Mouse (Mus musculus): ENCODE measurements around the gene Rusc2. TPM values are rescaled to one million over a fixed set of nuclear protein-coding genes. Genes with fewer than 3 reads are reported as not detected.
A peak's percentile ranks its signal among the peaks of the same experiment; 100 is the strongest.

Gene Rusc2
- 151 and 189 TPM in 2 replicates for total RNA-seq (2014; rRNA removed)
- polyA plus RNA-seq (2015; fragmentation: Nextera tagmentation; extraction: Ambion mirVana): 51.3 and 63.8 TPM in 2 replicates

GRCm38 (mm10) chr4:43381408-43382154 is at the start of gene Rusc2:
Gene Rusc2, plus strand, starts transcription at chr4:43381979.
- peak within 1 kb of the TSS; percentile 94 for H3K4me2 ChIP-seq (ENCODE audit: low read depth, low read length)
- WGBS: under 1% methylated on average over 62 of the region's 63 CpGs
- H3K27me3 ChIP-seq (ENCODE audit: insufficient read depth, low read length): no peaks in the 10 kb centered on the region
- H3K4me3 ChIP-seq (ENCODE audit: low read length): peak within 1 kb of the TSS; percentile 70
- peak; percentile 96 for ATAC-seq
- H3K36me3 ChIP-seq (ENCODE audit: insufficient read depth, low read length): no peaks in the 10 kb centered on the region
- peak within 1 kb of the TSS; percentile 85 for H3K27ac ChIP-seq
- DNase-seq (ENCODE audit: low spot score): peak; percentile 98
- H3K4me1 ChIP-seq (ENCODE audit: insufficient read depth, low read length): peaks cover 11% of the 10 kb centered on the region; the same call in 1 of the 2 replicates
- no peaks in the 10 kb centered on the region for H3K9me3 ChIP-seq (ENCODE audit: low read length)
- H3K9ac ChIP-seq (replicated peaks; ENCODE audit: low read length): peak within 1 kb of the TSS; percentile 78
- peak; percentile 42; the same call in 1 of the 2 replicates for TF ChIP-seq CTCF (IDR thresholded peaks at IDR 0.05; ENCODE audit: low read depth)

GRCm38 (mm10) chr4:43334771-43335170 is 47.0 kb upstream of the Rusc2 start:
- no peak for DNase-seq (ENCODE audit: low spot score)
- WGBS: 49% methylated on average over 2 of the region's 2 CpGs
- ATAC-seq: no peak

GRCm38 (mm10) chr4:43336176-43336575 is 45.6 kb upstream of the Rusc2 start:
- ATAC-seq: no peak
- Histone ChIP-seq H3K4me1 (ENCODE audit: insufficient read depth, low read length) (no peaks in the 10 kb centered on the region), H3K9ac (replicated peaks; ENCODE audit: low read length) (no peak overlapping the region), H3K27ac (no peak overlapping the region), H3K9me3 (ENCODE audit: low read length) (no peaks in the 10 kb centered on the region), H3K36me3 (ENCODE audit: insufficient read depth, low read length) (no peaks in the 10 kb centered on the region), H3K4me3 (ENCODE audit: low read length) (no peak overlapping the region), H3K4me2 (ENCODE audit: low read depth, low read length) (no peak overlapping the region), H3K27me3 (ENCODE audit: insufficient read depth, low read length) (no peaks in the 10 kb centered on the region)
- no peak for TF ChIP-seq CTCF (IDR thresholded peaks at IDR 0.05; ENCODE audit: low read depth)
- no peak for DNase-seq (ENCODE audit: low spot score)

More at GRCm38 (mm10) chr4:43334771-43335170, 47.0 kb upstream of the Rusc2 start:
- Histone ChIP-seq H3K27ac (no peak overlapping the region), H3K27me3 (ENCODE audit: insufficient read depth, low read length) (no peaks in the 10 kb centered on the region), H3K9ac (replicated peaks; ENCODE audit: low read length) (no peak overlapping the region), H3K4me3 (ENCODE audit: low read length) (no peak overlapping the region), H3K9me3 (ENCODE audit: low read length) (no peaks in the 10 kb centered on the region), H3K4me2 (ENCODE audit: low read depth, low read length) (no peak overlapping the region), H3K36me3 (ENCODE audit: insufficient read depth, low read length) (no peaks in the 10 kb centered on the region), H3K4me1 (ENCODE audit: insufficient read depth, low read length) (no peaks in the 10 kb centered on the region)
- TF ChIP-seq CTCF (IDR thresholded peaks at IDR 0.05; ENCODE audit: low read depth): no peak

- no peak overlapping the region for H3K4me3 ChIP-seq (ENCODE audit: low read length)
- WGBS: 80% methylated on average over 4 of the region's 4 CpGs
- no peaks in the 10 kb centered on the region for H3K27me3 ChIP-seq (ENCODE audit: insufficient read depth, low read length)
- no peak overlapping the region for H3K9ac ChIP-seq (replicated peaks; ENCODE audit: low read length)
- H3K9me3 ChIP-seq (ENCODE audit: low read length): no peaks in the 10 kb centered on the region
- no peak for DNase-seq (ENCODE audit: low spot score)
- no peaks in the 10 kb centered on the region for H3K36me3 ChIP-seq (ENCODE audit: insufficient read depth, low read length)
- no peaks in the 10 kb centered on the region for H3K4me1 ChIP-seq (ENCODE audit: insufficient read depth, low read length)
- no peak overlapping the region for H3K27ac ChIP-seq
- ATAC-seq: no peak
- H3K4me2 ChIP-seq (ENCODE audit: low read depth, low read length): no peak overlapping the region
- no peak for TF ChIP-seq CTCF (IDR thresholded peaks at IDR 0.05; ENCODE audit: low read depth)
Measured at GRCm38 (mm10) chr4:43340096-43340804, 41.5 kb upstream of the Rusc2 start.

GRCm38 (mm10) chr4:43341276-43341891 is 40.4 kb upstream of the Rusc2 start:
- peak; percentile 36; the same call in 1 of the 2 replicates for TF ChIP-seq CTCF (IDR thresholded peaks at IDR 0.05; ENCODE audit: low read depth)
- WGBS: 42% methylated on average over 7 of the region's 7 CpGs
- DNase-seq (ENCODE audit: low spot score) (no peak), ATAC-seq (no peak)
- Histone ChIP-seq H3K4me3 (ENCODE audit: low read length) (no peak overlapping the region), H3K36me3 (ENCODE audit: insufficient read depth, low read length) (no peaks in the 10 kb centered on the region), H3K27ac (no peak overlapping the region), H3K27me3 (ENCODE audit: insufficient read depth, low read length) (no peaks in the 10 kb centered on the region), H3K4me1 (ENCODE audit: insufficient read depth, low read length) (no peaks in the 10 kb centered on the region), H3K9me3 (ENCODE audit: low read length) (no peaks in the 10 kb centered on the region), H3K9ac (replicated peaks; ENCODE audit: low read length) (no peak overlapping the region), H3K4me2 (ENCODE audit: low read depth, low read length) (no peak overlapping the region)

- no peak for DNase-seq (ENCODE audit: low spot score)
- H3K9ac ChIP-seq (replicated peaks; ENCODE audit: low read length): no peak overlapping the region
- H3K27ac ChIP-seq: no peak overlapping the region
- no peak for TF ChIP-seq CTCF (IDR thresholded peaks at IDR 0.05; ENCODE audit: low read depth)
- H3K9me3 ChIP-seq (ENCODE audit: low read length): no peaks in the 10 kb centered on the region
- H3K4me3 ChIP-seq (ENCODE audit: low read length): no peak overlapping the region
- H3K4me2 ChIP-seq (ENCODE audit: low read depth, low read length): no peak overlapping the region
- no peaks in the 10 kb centered on the region for H3K27me3 ChIP-seq (ENCODE audit: insufficient read depth, low read length)
- no peaks in the 10 kb centered on the region for H3K36me3 ChIP-seq (ENCODE audit: insufficient read depth, low read length)
- H3K4me1 ChIP-seq (ENCODE audit: insufficient read depth, low read length): no peaks in the 10 kb centered on the region
- no peak for ATAC-seq
- 71% methylated on average over 10 of the region's 10 CpGs for WGBS
Measured at GRCm38 (mm10) chr4:43342443-43342842, 39.3 kb upstream of the Rusc2 start.

All from hindbrain, postnatal 0 days (tissue).